Mouse (Mus musculus): Measurements from ENCODE around the gene Mesd. TPM values are rescaled to one million over a fixed set of nuclear protein-coding genes. Genes with fewer than 3 reads are reported as not detected.

The Mesd gene
- polyA plus RNA-seq, 1 experiment from 2014 or later, result 83.9 TPM

DNA sequence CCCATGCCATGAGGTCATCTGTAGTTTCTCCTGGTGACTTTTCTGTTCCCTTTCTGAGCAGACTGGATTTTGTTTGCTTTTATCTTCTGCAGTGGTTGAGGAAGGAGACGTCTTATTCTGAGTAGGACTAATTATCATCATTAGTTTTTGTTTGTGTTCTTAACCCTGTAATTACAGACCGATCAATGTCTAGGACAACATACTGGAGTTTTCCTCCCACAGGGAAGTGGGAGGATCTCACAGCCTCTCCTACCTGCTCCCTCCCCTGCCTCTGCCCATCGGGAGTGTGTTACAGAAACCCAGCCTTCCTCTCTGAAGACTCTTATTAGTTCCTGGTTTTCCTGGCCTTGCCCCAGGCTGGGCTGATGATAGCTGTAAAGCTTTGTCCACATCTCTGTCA lies 37.4 kb downstream of the Mesd start:
- H3K9ac ChIP-seq, result no peak overlapping the region
- no peak overlapping the region for H3K27ac ChIP-seq (replicated peaks)
- no peaks in the 10 kb centered on the region for H3K9me3 ChIP-seq
- ATAC-seq (ENCODE audit: extremely low read depth, insufficient number of reproducible peaks, low FRiP score, low TSS enrichment), result no peak
- no peaks in the 10 kb centered on the region for H3K27me3 ChIP-seq (replicated peaks)
- H3K4me2 ChIP-seq, result no peak overlapping the region
- no peaks in the 10 kb centered on the region for H3K36me3 ChIP-seq
- no peak overlapping the region for H3K4me3 ChIP-seq
- WGBS, result 48% methylated on average over 3 of the region's 3 CpGs
- peaks cover 3% of the 10 kb centered on the region; the same call in 1 of the 2 replicates for H3K4me1 ChIP-seq

DNA sequence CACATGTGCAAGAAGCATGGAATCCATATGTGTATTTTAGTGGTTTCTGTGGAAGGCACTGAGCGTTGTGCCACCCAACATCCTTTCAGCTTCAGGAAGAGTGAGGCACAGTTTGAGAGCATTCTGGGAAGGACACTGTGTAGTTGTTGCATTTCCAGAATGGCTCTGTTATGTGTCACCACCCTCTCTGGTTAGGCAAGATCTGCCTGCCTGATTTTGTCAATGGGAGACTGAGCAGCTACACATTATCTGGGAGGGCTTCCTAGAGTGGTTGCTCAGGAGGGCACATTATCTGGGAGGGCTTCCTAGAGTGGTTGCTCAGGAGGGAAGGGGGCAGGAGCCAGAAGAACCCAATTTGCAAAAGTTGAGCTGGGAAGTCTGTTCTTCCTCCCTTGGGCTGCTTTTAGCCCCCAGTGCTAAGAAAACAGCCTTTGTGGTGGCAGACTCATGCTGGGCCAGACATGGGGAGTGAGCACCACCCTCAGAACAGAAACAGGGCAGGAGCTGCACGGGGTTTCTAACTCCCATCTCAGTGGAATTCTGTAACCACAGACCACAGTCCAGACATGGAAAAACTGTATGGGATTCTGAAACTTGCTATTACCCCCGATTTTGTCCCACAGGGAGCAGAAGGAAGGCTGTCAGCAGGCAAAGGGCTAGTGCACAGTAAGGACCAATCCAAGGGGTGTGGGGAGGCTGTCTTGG lies 54.9 kb downstream of the Mesd start:
- H3K4me2 ChIP-seq, result no peak overlapping the region
- H3K27me3 ChIP-seq (replicated peaks), result no peaks in the 10 kb centered on the region; the same call in 1 of the 2 replicates
- 0 out of 2 replicates have a peak, but pooled peaks cover 3% of the 10 kb centered on the region for H3K36me3 ChIP-seq
- ATAC-seq (ENCODE audit: extremely low read depth, insufficient number of reproducible peaks, low FRiP score, low TSS enrichment), result no peak
- WGBS, result 60% methylated on average over 3 of the region's 3 CpGs
- 0 out of 2 replicates have a peak, but pooled peaks cover under 1% of the 10 kb centered on the region for H3K4me1 ChIP-seq
- H3K9ac ChIP-seq, result no peak overlapping the region
- H3K27ac ChIP-seq (replicated peaks), result no peak overlapping the region
- no peaks in the 10 kb centered on the region for H3K9me3 ChIP-seq
- H3K4me3 ChIP-seq, result no peak overlapping the region

DNA sequence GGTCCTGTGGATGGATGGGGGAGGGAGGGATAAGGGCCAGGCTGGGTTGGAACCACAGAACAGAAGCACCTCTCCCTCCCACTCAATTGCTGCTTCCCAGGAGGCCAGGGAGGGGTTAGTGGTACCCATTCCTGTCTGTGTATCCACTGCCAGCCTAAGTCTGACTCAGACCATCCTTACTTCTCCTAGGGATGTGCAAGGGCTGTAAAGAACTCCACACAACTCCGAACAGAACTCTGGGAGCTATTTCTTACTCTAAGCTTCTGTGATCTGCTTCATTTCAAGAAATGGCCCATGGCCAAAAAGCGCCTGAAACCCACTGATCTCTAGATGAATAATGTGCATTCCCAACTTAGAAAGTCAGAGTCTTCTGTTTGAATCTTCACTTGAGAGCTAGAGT lies 55.9 kb downstream of the Mesd start:
- no peak overlapping the region for H3K4me2 ChIP-seq
- ATAC-seq (ENCODE audit: extremely low read depth, insufficient number of reproducible peaks, low FRiP score, low TSS enrichment), result no peak
- 0 out of 2 replicates have a peak, but pooled peaks cover 3% of the 10 kb centered on the region for H3K36me3 ChIP-seq
- no peak overlapping the region for H3K4me3 ChIP-seq
- H3K27ac ChIP-seq (replicated peaks), result no peak overlapping the region
- H3K9ac ChIP-seq, result no peak overlapping the region
- 57% methylated on average over 2 of the region's 2 CpGs for WGBS
- H3K27me3 ChIP-seq (replicated peaks), result no peaks in the 10 kb centered on the region
- H3K4me1 ChIP-seq, result peaks cover 10% of the 10 kb centered on the region; the same call in 1 of the 2 replicates
- no peaks in the 10 kb centered on the region for H3K9me3 ChIP-seq

DNA sequence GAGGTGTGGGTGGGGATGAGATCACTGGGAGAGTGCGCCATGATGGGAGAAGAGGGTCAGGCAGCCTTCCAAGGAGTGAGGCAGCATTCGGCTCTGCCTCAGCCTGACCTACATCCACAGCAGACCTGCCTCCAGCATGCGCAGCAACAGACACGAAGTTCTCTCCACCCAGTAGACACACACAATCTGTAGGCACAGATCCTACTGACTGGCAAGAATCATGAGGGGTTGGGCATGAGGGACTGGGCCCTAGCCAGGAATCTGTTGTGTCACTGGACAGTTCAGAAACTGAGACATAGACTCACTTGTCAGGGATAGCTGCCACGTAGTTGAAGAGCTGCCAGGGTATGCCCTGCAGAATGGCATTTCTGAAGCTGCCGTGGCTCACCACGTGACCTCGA lies 57.4 kb downstream of the Mesd start:
- Histone ChIP-seq H3K9me3 (no peaks in the 10 kb centered on the region), H3K4me1 (peaks cover 10% of the 10 kb centered on the region; the same call in 1 of the 2 replicates), H3K36me3 (0 out of 2 replicates have a peak, but pooled peaks cover 3% of the 10 kb centered on the region), H3K9ac (no peak overlapping the region), H3K4me3 (no peak overlapping the region), H3K27me3 (replicated peaks) (no peaks in the 10 kb centered on the region), H3K27ac (replicated peaks) (no peak overlapping the region), H3K4me2 (no peak overlapping the region)
- 84% methylated on average over 8 of the region's 8 CpGs for WGBS
- ATAC-seq (ENCODE audit: extremely low read depth, insufficient number of reproducible peaks, low FRiP score, low TSS enrichment), result no peak

DNA sequence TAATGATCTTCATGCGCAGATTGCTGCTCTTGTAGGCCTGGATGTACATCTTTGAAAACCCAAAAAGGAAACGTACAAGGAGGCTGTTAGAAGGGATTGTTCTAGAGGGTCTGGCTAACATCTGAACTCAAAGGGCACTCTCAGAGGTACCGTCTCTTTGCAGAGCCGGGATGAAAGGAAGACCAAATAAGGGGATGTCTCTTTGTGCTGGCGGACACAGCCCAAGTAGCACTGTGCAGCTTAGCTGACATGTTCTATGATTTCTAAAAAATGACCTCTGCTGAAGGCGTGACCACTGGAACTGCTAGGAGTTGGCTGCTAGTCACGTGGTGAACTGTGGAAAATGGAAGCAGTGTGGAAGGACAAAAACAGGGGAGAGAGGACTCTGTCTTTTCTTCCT lies 64.5 kb downstream of the Mesd start:
- Histone ChIP-seq H3K9me3 (no peaks in the 10 kb centered on the region), H3K9ac (no peak overlapping the region), H3K27ac (replicated peaks) (peak overlapping the region; percentile 86), H3K36me3 (no peaks in the 10 kb centered on the region), H3K27me3 (replicated peaks) (no peaks in the 10 kb centered on the region), H3K4me2 (no peak overlapping the region), H3K4me3 (no peak overlapping the region), H3K4me1 (peaks cover 39% of the 10 kb centered on the region)
- WGBS, result 34% methylated on average over 7 of the region's 7 CpGs
- ATAC-seq (ENCODE audit: extremely low read depth, insufficient number of reproducible peaks, low FRiP score, low TSS enrichment), result no peak

DNA sequence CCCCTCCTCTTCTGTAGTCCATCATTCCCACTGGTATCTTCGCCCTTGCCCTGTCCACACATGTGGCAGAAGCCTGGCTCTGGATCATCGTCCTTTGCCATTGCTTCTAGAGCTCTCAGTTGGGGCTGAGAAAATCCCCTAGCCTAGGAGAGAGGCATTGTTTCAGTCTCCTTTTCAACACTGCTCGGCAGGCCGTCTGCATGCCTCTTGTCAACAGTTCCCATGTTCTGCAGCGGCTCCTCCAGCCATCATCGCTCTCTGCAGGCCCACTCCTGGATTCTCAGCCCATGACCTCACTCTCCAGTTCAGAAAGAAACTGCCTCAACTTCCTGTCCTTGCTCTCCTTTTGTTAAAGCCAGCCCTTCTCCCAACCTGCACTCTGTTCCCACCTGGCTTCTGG lies 65.4 kb downstream of the Mesd start:
- Histone ChIP-seq H3K27me3 (replicated peaks) (no peaks in the 10 kb centered on the region), H3K9me3 (no peaks in the 10 kb centered on the region), H3K4me2 (no peak overlapping the region), H3K4me1 (peaks cover 34% of the 10 kb centered on the region), H3K36me3 (no peaks in the 10 kb centered on the region), H3K27ac (replicated peaks) (peak overlapping the region; percentile 86), H3K9ac (no peak overlapping the region), H3K4me3 (no peak overlapping the region)
- peak; percentile 44; the same call in 1 of the 2 replicates for ATAC-seq (ENCODE audit: extremely low read depth, insufficient number of reproducible peaks, low FRiP score, low TSS enrichment)
- 32% methylated on average over 6 of the region's 6 CpGs for WGBS

Other genes starting within 250 kb of the Mesd start
- gene Il16, start 138.7 kb upstream of the Mesd start, polyA plus RNA-seq (2015; fragmentation: Nextera tagmentation; extraction: Ambion mirVana), result 2.6 TPM in 2 replicates
- gene Cfap161, start 89.6 kb upstream of the Mesd start, polyA plus RNA-seq (2015; fragmentation: Nextera tagmentation; extraction: Ambion mirVana), result 4.0 and 4.4 TPM in 2 replicates
- gene Tlnrd1, start 161 bp upstream of the Mesd start, polyA plus RNA-seq (2015; fragmentation: Nextera tagmentation; extraction: Ambion mirVana), result 9.9 and 10.2 TPM in 2 replicates
- 0.60 and 0.86 TPM in 2 replicates for gene Cemip, start 202.0 kb downstream of the Mesd start, polyA plus RNA-seq (2015; fragmentation: Nextera tagmentation; extraction: Ambion mirVana)

Data from heart, embryonic 13.5 days (tissue).